Mouse (Mus musculus) hindbrain, embryonic 13.5 days (tissue): Measurements from ENCODE around the gene BC025446. TPM values are rescaled to one million over a fixed set of nuclear protein-coding genes. Genes with fewer than 3 reads are reported as not detected.

Source experiments
- ATAC-seq: fragments of 200-750 bp; cut with Nextera tagmentation; 2 replicates; pipeline ENCODE4 v1.8.0; 2017; ENCODE audit warnings: moderate TSS enrichment; ENCODE audit not compliant: low FRiP score
- H3K27ac ChIP-seq: fragments of 300-500 bp; sonication (generic); 2 replicates; pipeline ENCODE4 v1.5.1; 2015; ENCODE audit warnings: inconsistent platforms, mild to moderate bottlenecking, moderate library complexity
- H3K27me3 ChIP-seq: fragments of 300-500 bp; sonication (generic); 2 replicates; pipeline ENCODE4 v1.6.1; 2015; ENCODE audit warnings: mild to moderate bottlenecking, inconsistent platforms
- H3K36me3 ChIP-seq: fragments of 300-500 bp; sonication (generic); 2 replicates; pipeline ENCODE4 v1.6.1; 2015; ENCODE audit warnings: mild to moderate bottlenecking, inconsistent platforms
- H3K4me1 ChIP-seq: fragments of 300-500 bp; sonication (generic); replicated peaks from 2 replicates; pipeline ENCODE4 v1.6.1; 2015; ENCODE audit warnings: inconsistent platforms
- H3K4me2 ChIP-seq: fragments of 300-500 bp; sonication (generic); 2 replicates; pipeline ENCODE4 v1.6.1; 2015; ENCODE audit warnings: inconsistent platforms, mild to moderate bottlenecking, moderate library complexity
- H3K4me3 ChIP-seq: fragments of 300-500 bp; sonication (generic); 2 replicates; pipeline ENCODE4 v1.5.1; 2015; ENCODE audit warnings: mild to moderate bottlenecking, inconsistent platforms
- H3K9ac ChIP-seq: fragments of 300-500 bp; sonication (generic); 2 replicates; pipeline ENCODE4 v1.6.1; 2015; ENCODE audit warnings: mild to moderate bottlenecking, inconsistent platforms
- H3K9me3 ChIP-seq: fragments of 300-500 bp; sonication (generic); 2 replicates; pipeline ENCODE4 v1.6.1; 2016; ENCODE audit warnings: inconsistent platforms
- WGBS: fragments of 180-500 bp; shearing (Covaris S2); methylation state at CpG from one replicate; pipeline ENCODE4 v1.1.7; 2015; 5-methylcytosine and 5-hydroxymethylcytosine counted together
- polyA plus RNA-seq: library from polyadenylated mRNA; unstranded; fragments of >200 nt; fragmentation: Nextera tagmentation; extraction: Ambion mirVana; gene quantifications from 2 replicates; pipeline ENCODE4 v1.2.1, GENCODE M21; 2015

The BC025446 gene
- polyA plus RNA-seq, 1 experiment from 2014 or later, result not detected

DNA sequence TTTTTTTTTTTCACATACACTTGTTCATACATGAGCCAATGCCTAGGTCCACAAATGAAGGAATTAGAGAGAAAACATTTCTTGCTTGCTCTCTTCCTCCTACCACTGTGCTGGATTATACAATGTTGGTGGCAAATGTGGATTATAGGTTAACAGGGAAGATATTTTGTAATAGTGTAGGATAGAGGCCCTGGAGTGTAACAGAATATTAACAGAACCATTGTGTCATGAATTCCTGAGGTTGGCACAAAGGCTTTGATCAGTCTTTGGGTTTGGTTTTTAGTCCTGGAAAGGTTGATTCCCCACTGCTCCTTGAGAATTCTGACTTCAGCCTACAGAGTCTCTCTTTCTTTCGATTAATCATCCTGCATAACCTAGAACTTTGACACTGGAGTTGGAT, 50.5 kb downstream of the BC025446 start:
- ATAC-seq, result no peak
- Histone ChIP-seq H3K36me3 (no peaks in the 10 kb centered on the region), H3K27me3 (no peaks in the 10 kb centered on the region), H3K4me1 (no peaks in the 10 kb centered on the region), H3K4me2 (no peak overlapping the region), H3K27ac (no peak overlapping the region), H3K9ac (no peak overlapping the region), H3K4me3 (no peak overlapping the region), H3K9me3 (peaks cover under 1% of the 10 kb centered on the region; the same call in 1 of the 2 replicates)
- WGBS, result 74% methylated on average over 1 of the region's 1 CpGs

DNA sequence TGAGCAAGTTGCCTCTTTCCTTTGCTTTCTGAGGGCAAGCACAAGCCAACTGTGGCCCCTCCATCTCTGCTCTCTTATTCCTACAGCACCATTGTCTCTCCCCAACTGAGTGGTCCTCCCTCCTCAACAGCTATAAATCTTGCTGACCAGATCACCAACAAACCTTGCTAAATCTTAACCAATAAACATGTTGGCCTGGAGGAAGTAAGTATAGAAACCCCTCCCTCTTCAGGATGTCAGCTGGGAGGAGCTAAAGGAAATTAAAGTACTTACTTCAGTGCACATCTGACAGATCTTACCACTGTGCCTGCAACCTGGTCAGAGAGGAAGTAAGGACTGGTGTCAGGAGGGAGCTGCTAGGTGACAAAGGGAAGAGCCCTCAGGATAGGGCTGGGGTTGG, 51.9 kb downstream of the BC025446 start, which contains the start of gene Ly6f:
Ly6f (plus strand) TSS at position 301 of the 400 bp plus-strand sequence.
- Histone ChIP-seq H3K4me2 (no peak within 1 kb of the TSS), H3K36me3 (no peaks in the 10 kb centered on the region), H3K27ac (no peak within 1 kb of the TSS), H3K4me3 (no peak within 1 kb of the TSS), H3K9me3 (no peaks in the 10 kb centered on the region; the same call in 1 of the 2 replicates), H3K27me3 (no peaks in the 10 kb centered on the region), H3K4me1 (no peaks in the 10 kb centered on the region), H3K9ac (no peak within 1 kb of the TSS)
- no peak for ATAC-seq

DNA sequence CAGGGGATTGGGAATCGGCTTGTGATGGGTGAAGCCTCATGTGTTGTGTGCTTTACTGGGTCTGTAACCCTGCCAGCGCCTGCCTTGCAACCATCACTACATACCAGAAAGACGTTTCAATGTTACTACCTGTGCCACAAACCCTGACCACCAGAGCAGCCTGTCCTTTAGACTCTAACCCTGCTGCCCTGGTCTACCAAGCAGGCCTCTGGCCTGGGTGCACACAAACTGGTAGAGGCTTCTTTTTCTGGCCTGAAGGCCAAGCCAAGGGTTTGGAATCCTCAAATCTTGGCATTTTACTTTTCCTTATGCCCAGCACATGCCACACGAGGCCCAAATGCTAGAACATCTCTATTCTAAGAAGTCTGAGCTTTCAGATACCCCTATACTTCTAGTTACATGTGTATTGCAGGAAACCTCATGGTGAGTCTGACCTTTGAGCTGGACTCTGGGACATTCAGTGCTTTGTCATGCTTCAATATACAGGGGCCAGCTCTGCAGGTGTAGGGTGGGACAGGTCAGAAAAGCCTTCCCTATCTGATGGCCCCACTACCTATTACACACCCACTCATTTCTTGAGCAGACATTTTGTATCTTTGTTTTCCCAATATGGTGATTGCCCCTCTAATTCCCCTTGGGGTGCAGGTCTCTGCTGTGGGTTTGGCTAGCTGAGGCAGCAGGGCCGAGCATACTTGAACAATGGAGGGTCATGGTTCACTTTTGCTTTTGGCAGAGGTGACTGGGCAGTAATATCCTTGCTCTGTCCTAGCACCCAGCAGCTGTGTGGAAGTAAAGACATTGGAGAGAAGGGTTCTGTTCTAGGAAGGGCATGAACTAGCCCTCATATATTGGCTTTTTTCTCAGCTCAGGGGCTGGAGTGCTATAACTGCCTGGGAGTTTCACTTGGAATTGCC, 53.0 kb downstream of the BC025446 start:
- WGBS, result 84% methylated on average over 5 of the region's 5 CpGs
- Histone ChIP-seq H3K36me3 (no peaks in the 10 kb centered on the region), H3K4me2 (no peak overlapping the region), H3K9ac (no peak overlapping the region), H3K27ac (no peak overlapping the region), H3K4me1 (no peaks in the 10 kb centered on the region), H3K4me3 (no peak overlapping the region), H3K9me3 (no peaks in the 10 kb centered on the region; the same call in 1 of the 2 replicates), H3K27me3 (no peaks in the 10 kb centered on the region)
- ATAC-seq, result no peak

DNA sequence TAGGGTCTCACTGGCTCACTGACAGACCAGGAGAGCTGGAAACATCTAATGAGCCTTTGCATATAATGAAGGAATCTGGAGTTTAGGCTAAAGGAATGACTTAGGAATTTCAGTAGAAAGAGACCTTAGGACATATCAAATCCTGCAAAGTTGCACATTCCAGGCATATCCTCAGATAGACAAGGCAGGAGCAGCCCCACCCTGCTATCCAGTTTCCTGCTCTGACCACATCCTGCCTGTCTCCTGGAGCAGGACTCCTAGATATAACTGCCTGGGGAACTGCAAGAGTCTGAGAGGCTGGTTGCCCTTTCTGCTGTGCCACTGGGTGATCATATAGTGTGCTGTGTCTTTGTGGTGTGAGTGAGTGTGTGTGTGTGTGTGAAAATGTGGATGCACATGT, 54.0 kb downstream of the BC025446 start:
- Histone ChIP-seq H3K4me3 (no peak overlapping the region), H3K4me1 (no peaks in the 10 kb centered on the region), H3K27ac (no peak overlapping the region), H3K9ac (no peak overlapping the region), H3K4me2 (no peak overlapping the region), H3K27me3 (no peaks in the 10 kb centered on the region), H3K36me3 (no peaks in the 10 kb centered on the region), H3K9me3 (no peaks in the 10 kb centered on the region)
- no peak for ATAC-seq

DNA sequence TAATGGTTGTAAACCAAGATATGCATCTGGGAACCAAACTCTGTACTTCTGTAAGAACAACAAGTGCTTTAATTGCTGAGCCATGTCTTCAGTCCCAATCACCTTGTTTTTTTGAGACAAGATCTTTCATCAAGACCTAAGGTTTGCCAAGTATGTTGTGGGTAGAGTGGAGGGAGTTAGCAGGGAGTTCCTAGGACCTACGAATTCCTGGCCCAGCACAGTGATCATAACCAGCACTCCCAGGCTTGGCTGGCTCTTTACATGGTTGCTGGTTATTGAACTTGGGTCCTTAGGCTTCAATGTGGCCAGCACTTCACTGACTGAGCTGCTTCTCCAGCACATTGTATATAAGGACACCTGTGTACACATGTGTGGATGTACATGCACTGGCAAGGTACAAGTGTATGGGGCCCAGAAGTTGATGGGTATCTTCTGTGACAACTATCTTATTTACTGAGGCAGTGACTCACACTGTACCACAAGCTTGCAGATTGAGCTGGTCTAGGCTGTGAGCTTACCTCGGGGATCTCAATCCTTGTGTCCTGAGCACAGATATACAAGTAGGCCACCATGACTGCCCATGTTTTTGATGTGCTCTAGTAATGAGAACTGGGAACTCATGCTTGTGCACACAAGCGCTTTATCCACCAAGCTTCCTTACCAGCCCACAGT, 54.7 kb downstream of the BC025446 start:
- ATAC-seq, result no peak
- Histone ChIP-seq H3K9ac (no peak overlapping the region), H3K27ac (no peak overlapping the region), H3K9me3 (no peaks in the 10 kb centered on the region), H3K4me3 (no peak overlapping the region), H3K4me2 (no peak overlapping the region), H3K36me3 (no peaks in the 10 kb centered on the region), H3K27me3 (no peaks in the 10 kb centered on the region), H3K4me1 (no peaks in the 10 kb centered on the region)
- 85% methylated on average over 3 of the region's 3 CpGs for WGBS

DNA sequence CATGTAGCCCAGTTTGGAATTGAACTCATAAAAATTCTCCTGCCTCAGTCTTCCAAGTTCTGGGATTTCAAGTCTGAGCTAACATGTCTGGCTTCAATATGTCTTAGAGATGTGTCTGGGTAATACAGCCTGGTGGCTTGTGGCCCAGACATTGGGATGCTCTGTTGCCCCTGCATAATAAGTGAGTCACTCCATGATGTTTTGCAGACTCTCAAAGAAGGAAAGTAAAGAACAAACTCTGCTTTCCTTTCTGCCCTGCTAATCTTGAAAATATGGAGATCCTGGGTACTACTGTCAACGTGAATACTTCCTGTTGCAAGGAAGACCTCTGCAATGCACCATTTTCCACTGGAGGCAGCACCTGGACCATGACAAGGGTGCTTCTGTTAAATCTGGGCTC, 55.2 kb downstream of the BC025446 start:
- no peak overlapping the region for H3K4me3 ChIP-seq
- 80% methylated on average over 1 of the region's 1 CpGs for WGBS
- ATAC-seq, result no peak

DNA sequence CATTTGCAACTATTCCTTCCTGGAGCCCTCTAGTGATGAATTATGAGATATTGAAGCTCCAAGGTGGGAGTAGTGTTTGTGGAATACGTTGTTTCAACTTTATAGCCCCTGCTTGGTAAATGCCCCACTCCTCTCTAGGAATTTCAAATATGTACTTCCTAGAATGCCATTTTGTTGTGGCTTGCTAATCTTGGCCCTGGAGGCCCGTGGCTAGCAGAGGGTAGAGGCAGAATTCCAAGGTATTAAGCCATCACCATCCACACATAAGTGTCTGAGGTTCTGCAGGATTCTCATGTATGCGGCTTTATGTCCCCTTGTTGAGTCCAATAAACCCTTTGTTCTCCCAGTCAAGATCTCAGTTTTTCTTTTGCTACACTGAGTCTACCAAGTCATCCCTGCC, 55.7 kb downstream of the BC025446 start:
- Histone ChIP-seq H3K27ac (no peak overlapping the region), H3K4me1 (no peaks in the 10 kb centered on the region), H3K9ac (no peak overlapping the region), H3K36me3 (no peaks in the 10 kb centered on the region), H3K27me3 (no peaks in the 10 kb centered on the region), H3K4me2 (no peak overlapping the region), H3K9me3 (no peaks in the 10 kb centered on the region), H3K4me3 (no peak overlapping the region)
- ATAC-seq, result no peak
- WGBS, result 72% methylated on average over 3 of the region's 3 CpGs

More for the DNA sequence above, 55.2 kb downstream of the BC025446 start:
- Histone ChIP-seq H3K9me3 (no peaks in the 10 kb centered on the region), H3K9ac (no peak overlapping the region), H3K4me1 (no peaks in the 10 kb centered on the region), H3K4me2 (no peak overlapping the region), H3K27ac (no peak overlapping the region), H3K27me3 (no peaks in the 10 kb centered on the region), H3K36me3 (no peaks in the 10 kb centered on the region)

Other genes with a start within 250 kb of the BC025446 start
- not detected in 2 replicates for gene Ly6i, start 232.9 kb upstream of the BC025446 start, polyA plus RNA-seq
- 0.34 TPM in 1 of 2 replicates, not detected in the other for gene Ly6a, start 218.3 kb upstream of the BC025446 start, polyA plus RNA-seq
- 2.0 and 2.7 TPM in 2 replicates for gene Ly6c1, start 167.5 kb upstream of the BC025446 start, polyA plus RNA-seq
- gene Ly6c2, start 104.4 kb upstream of the BC025446 start, polyA plus RNA-seq, result not detected in 2 replicates
- gene Ly6g, start 61.1 kb upstream of the BC025446 start, polyA plus RNA-seq, result not detected in 2 replicates
- gene Ly6f, start 52.0 kb downstream of the BC025446 start, polyA plus RNA-seq, result not detected in 2 replicates